In the genomic region with DNA sequence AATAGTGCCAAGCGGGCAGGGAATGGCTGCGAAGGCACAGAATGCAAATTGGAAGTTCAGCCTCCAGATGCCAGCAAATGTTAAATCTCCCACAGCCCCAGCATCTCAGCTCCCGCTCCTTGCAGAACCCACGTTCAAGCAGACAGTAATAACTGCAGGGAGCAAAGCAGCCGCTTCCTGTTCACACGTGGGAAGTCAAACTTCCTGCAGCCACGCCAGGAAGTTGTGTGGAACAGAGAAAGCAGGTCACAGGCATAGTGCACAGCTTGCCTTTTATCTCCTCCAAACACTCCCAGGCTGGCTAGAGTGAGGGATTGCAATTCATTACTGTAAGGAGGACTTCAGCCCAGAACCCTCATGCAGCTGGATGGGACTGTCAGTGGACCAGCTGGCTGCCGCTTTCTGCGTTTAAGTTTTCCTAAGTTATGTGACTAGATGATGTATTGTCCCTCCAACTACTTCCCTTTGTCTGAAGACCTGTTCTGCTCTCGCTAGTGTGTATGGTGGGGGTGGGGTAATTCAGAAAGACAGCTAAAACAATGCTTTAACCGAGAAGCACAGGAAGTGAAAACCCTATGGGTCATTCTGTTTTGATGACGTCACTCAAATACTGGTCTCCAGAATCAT, we compare ENCODE assay signal across 9 mouse cellular contexts.
DNase-seq lines count a peak whose midpoint lies in the region; ATAC-seq and TF ChIP-seq lines count a peak whose summit lies in the region.
"Had no signal": no experiment of that assay in that cellular context is flagged by ENCODE, and none has a peak within 500 bp of the region (broad histone marks: within the 10 kb centered on the region; RNA-seq: fewer than 3 reads in every experiment).

No protein-coding gene starts in this region.

- ATAC-seq in common myeloid progenitor, adult 5-6 weeks (replicated peaks; ENCODE audit: low read depth, poor library complexity, severe bottlenecking) = peak; percentile 93
- ATAC-seq in midbrain, embryonic 16.5 days = peak; percentile 56

- no peaks in the 10 kb centered on the region for H3K27me3 ChIP-seq in heart, embryonic 10.5 days (ENCODE audit: insufficient read depth, poor library complexity, severe bottlenecking)
- H3K27me3 ChIP-seq in kidney, adult 2 months (replicated peaks; ENCODE audit: control insufficient read depth, insufficient read depth, low read length) = no peaks in the 10 kb centered on the region
- no peaks in the 10 kb centered on the region for H3K27me3 ChIP-seq in midbrain, embryonic 16.5 days (ENCODE audit: control insufficient read depth, insufficient read depth, low read depth, low read length)

- intact Hi-C loops in left cerebral cortex, postnatal 4 days (cut with DNase I) = no loop called here

- H3K4me3 ChIP-seq in heart, embryonic 10.5 days = peak overlapping the region; percentile 18; the same call in 1 of the 2 replicates
- H3K4me3 ChIP-seq in kidney, adult 2 months (ENCODE audit: insufficient read depth, low read depth, low read length) = 0 out of 2 replicates have a peak overlapping the region, but pooled peaks have one; percentile 2
- no peak overlapping the region for H3K4me3 ChIP-seq in midbrain, embryonic 16.5 days (ENCODE audit: low read depth, low read length)
- H3K4me3 ChIP-seq: erythroblast, embryonic 14.5 days had no signal

- peak; percentile 3 for DNase-seq in adrenal gland, adult 2 months
- DNase-seq in adrenal gland, postnatal 4 days (ENCODE audit: low spot score in 2 of 2) = no peak
- DNase-seq in heart, embryonic 10.5 days (ENCODE audit: low spot score) = no peak
- DNase-seq in kidney, adult 2 months = peak; percentile 30
- DNase-seq in left cerebral cortex, postnatal 4 days = peak; percentile 11
- peak; percentile 32 to 38 for DNase-seq in thymus, postnatal 10 days (ENCODE audit: low spot score in 2 of 2)

- 0 out of 2 replicates have a peak, but pooled peaks cover 4% of the 10 kb centered on the region for H3K4me1 ChIP-seq in heart, embryonic 10.5 days
- H3K4me1 ChIP-seq in kidney, adult 2 months (ENCODE audit: control insufficient read depth, insufficient read depth, low read length) = no peaks in the 10 kb centered on the region
- peaks cover 11% of the 10 kb centered on the region for H3K4me1 ChIP-seq in midbrain, embryonic 16.5 days (ENCODE audit: control insufficient read depth, insufficient read depth, low read length)

- no peak overlapping the region for H3K9ac ChIP-seq in midbrain, embryonic 16.5 days (ENCODE audit: low read depth, low read length)

- H3K36me3 ChIP-seq in heart, embryonic 10.5 days = no peaks in the 10 kb centered on the region
- no peaks in the 10 kb centered on the region for H3K36me3 ChIP-seq in kidney, adult 2 months (ENCODE audit: control insufficient read depth, insufficient read depth, low read length)
- no peaks in the 10 kb centered on the region for H3K36me3 ChIP-seq in midbrain, embryonic 16.5 days (ENCODE audit: control insufficient read depth, insufficient read depth, low read length)

- H3K27ac ChIP-seq in heart, embryonic 10.5 days = peak overlapping the region; percentile 76
- no peak overlapping the region for H3K27ac ChIP-seq in kidney, adult 2 months (ENCODE audit: insufficient read depth, low read depth, low read length)
- no peak overlapping the region for H3K27ac ChIP-seq in midbrain, embryonic 16.5 days (ENCODE audit: low read length)

- no peak for TF ChIP-seq CTCF in kidney, adult 2 months (conservative IDR thresholded peaks at IDR 0.05; ENCODE audit: insufficient read depth, insufficient read length, low read depth, low read length)

- peak overlapping the region; percentile 28 for H3K4me2 ChIP-seq in midbrain, embryonic 16.5 days (ENCODE audit: low read length)

- 28% methylated on average over 12 of the region's 12 CpGs for WGBS in heart, embryonic 10.5 days
- 10% methylated on average over 12 of the region's 12 CpGs for WGBS in kidney, adult 2 months
- 32% methylated on average over 12 of the region's 12 CpGs for WGBS in midbrain, embryonic 16.5 days

- TF ChIP-seq POLR2A in kidney, adult 2 months (IDR thresholded peaks at IDR 0.05; ENCODE audit: low read depth, low read length) = no peak

- H3K9me3 ChIP-seq in heart, embryonic 10.5 days = no peaks in the 10 kb centered on the region
- H3K9me3 ChIP-seq in midbrain, embryonic 16.5 days (replicated peaks; ENCODE audit: control insufficient read depth, low read length, poor library complexity, severe bottlenecking) = no peaks in the 10 kb centered on the region; the same call in 1 of the 2 replicates

Comparison
In these comparisons a context has a peak if more than half of its experiments do, and no peak if none do; other contexts are left out.
1. DNase-seq: peak in adrenal gland, adult 2 months (single experiment), kidney, adult 2 months (single experiment), left cerebral cortex, postnatal 4 days (single experiment) and thymus, postnatal 10 days (2 of 2); none in adrenal gland, postnatal 4 days (0 of 2) and heart, embryonic 10.5 days (single experiment).